Mouse (Mus musculus) hindbrain, embryonic 10.5 days (tissue): Measurements from ENCODE around the gene Prepl. TPM values are rescaled to one million over a fixed set of nuclear protein-coding genes. Genes with fewer than 3 reads are reported as not detected.
A peak's percentile ranks its signal among the peaks of the same experiment; 100 is the strongest.

Experiments
- DNase-seq: peaks from one replicate; pipeline ENCODE4 v3.0.0-alpha.2; 2017; ENCODE audit warnings: low spot score
- H3K27ac ChIP-seq: fragments of 300-500 bp; sonication (generic); 2 replicates; pipeline ENCODE4 v1.5.1; 2016; ENCODE audit warnings: mild to moderate bottlenecking, moderate library complexity
- H3K27me3 ChIP-seq: fragments of 300-500 bp; sonication (generic); 2 replicates; pipeline ENCODE4 v1.6.1; 2016; ENCODE audit warnings: mild to moderate bottlenecking; ENCODE audit not compliant: poor library complexity, insufficient read depth, severe bottlenecking
- H3K36me3 ChIP-seq: fragments of 300-500 bp; sonication (generic); 2 replicates; pipeline ENCODE4 v1.6.1; 2016; ENCODE audit warnings: mild to moderate bottlenecking, moderate library complexity
- H3K4me1 ChIP-seq: fragments of 300-500 bp; sonication (generic); replicated peaks from 2 replicates; pipeline ENCODE4 v1.6.1; 2016; ENCODE audit warnings: mild to moderate bottlenecking
- H3K4me3 ChIP-seq: fragments of 300-500 bp; sonication (generic); 2 replicates; pipeline ENCODE4 v1.5.1; 2016; ENCODE audit warnings: mild to moderate bottlenecking, moderate library complexity
- H3K9me3 ChIP-seq: fragments of 300-500 bp; sonication (generic); 2 replicates; pipeline ENCODE4 v1.6.1; 2016; ENCODE audit warnings: mild to moderate bottlenecking, moderate library complexity
- WGBS: fragments of 180-500 bp; shearing (Covaris S2); methylation state at CpG from one replicate; pipeline ENCODE4 v1.1.7; 2016; 5-methylcytosine and 5-hydroxymethylcytosine counted together
- polyA plus RNA-seq: library from polyadenylated mRNA; unstranded; fragments of >200 nt; fragmentation: Nextera tagmentation; extraction: Ambion mirVana; gene quantifications from 2 replicates; pipeline ENCODE4 v1.2.1, GENCODE M21; 2016

Gene Prepl
- polyA plus RNA-seq: 32.1 and 42.3 TPM in 2 replicates

DNA sequence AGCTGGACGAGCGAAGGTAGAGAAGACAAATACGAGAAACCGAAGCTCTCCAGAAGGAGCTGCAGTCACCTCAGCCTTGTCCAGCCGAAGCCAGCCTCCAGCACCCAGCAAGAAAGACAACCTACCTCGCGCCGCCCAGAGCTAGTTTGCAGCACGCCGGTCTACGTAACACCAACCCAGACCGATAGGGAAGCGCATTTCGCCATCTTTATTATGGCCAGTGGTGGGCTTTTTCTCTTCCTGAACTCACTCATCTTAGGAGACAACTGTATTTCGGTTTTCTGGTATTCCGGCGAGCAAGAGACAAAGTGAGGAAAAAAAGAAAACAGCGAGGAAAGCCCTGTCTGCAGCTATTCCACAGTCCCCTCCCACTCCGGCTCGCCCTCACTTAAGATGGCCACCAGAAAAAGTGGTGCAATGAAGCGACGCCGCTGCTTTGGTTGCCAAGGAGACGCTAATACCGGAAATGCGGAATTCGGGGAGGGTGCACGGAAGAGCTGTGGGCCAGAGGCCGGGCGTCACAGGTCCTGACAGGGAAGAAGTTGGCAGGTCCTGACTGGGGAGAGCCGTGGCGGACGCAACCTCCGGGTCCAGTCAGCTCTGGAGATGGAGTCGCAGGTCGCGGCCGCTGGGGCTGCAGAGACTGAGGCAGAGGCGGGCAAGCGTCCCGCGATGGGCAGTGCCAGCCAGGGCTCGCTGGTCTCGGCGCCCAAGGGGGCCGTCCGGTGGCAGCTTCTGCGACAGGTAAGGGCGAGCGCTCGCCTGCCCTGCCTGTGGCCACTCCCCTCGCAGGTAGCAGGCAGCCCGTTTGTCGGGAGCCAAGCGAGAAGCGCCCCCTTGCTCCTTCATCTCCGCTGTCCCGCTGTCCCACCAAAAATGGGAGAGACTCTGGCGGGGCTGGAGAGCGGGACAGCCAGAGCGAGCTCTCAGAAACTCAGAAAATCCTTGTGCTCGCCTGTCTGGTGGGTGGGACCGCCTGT lies at the start of gene Prepl, which contains the start of gene Camkmt:
Prepl (minus strand) TSS at position 122 of the 980 bp plus-strand sequence.
Camkmt (plus strand) TSS at position 433 of the 980 bp plus-strand sequence.
- H3K36me3 ChIP-seq: no peaks in the 10 kb centered on the region
- H3K27ac ChIP-seq: peak within 1 kb of the TSS; percentile 92
- DNase-seq: peak; percentile 97
- H3K27me3 ChIP-seq: no peaks in the 10 kb centered on the region
- H3K9me3 ChIP-seq: no peaks in the 10 kb centered on the region
- under 1% methylated on average over 63 of the region's 63 CpGs for WGBS
- H3K4me3 ChIP-seq: peak within 1 kb of the TSS; percentile 89
- H3K4me1 ChIP-seq: peaks cover 17% of the 10 kb centered on the region

DNA sequence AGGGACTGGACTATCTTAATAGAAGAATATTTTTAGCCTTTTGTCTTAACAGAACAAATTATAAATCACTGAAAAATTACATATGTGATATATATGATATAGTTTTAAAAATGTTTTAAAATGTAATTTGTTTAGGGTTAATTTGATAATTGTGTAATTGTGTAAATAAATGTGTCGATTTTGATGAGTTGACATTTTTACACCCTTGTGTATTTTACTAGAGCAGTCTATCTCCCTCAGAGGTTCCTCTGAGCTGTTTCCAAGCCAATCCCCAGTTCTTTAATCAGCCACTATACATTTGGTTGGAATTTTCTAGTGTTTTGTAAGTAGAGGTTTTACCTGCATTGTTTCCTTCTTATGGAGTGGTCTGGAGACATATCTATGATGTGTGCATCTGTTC lies 48.4 kb upstream of the Prepl start:
- Histone ChIP-seq H3K4me1 (peaks cover 10% of the 10 kb centered on the region), H3K9me3 (no peaks in the 10 kb centered on the region), H3K27ac (no peak overlapping the region), H3K4me3 (no peak overlapping the region), H3K27me3 (no peaks in the 10 kb centered on the region), H3K36me3 (no peaks in the 10 kb centered on the region)
- 92% methylated on average over 1 of the region's 1 CpGs for WGBS
- no peak for DNase-seq

DNA sequence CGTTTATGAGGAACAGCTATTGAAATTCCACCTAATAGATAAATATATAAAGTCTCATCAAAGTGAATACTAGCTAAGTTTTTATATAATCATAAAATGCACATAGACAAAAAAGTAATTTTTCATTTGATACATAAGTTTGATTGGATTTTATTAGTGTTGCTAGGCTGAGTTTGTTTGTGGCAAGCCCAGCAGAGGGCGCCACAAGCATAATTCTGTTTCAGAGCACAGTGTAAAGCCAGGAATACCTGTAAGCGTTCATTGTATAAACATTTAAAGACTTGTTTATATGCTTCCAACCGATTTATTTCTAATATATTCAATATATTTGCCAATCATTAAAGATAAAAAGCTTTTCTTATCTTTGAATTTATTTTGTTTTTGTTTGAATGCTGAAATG lies 26.6 kb upstream of the Prepl start:
- Histone ChIP-seq H3K27me3 (no peaks in the 10 kb centered on the region), H3K9me3 (no peaks in the 10 kb centered on the region), H3K27ac (no peak overlapping the region), H3K4me3 (no peak overlapping the region), H3K36me3 (no peaks in the 10 kb centered on the region), H3K4me1 (peaks cover 5% of the 10 kb centered on the region; the same call in 1 of the 2 replicates)
- 35% methylated on average over 4 of the region's 4 CpGs for WGBS
- peak; percentile 34 for DNase-seq

DNA sequence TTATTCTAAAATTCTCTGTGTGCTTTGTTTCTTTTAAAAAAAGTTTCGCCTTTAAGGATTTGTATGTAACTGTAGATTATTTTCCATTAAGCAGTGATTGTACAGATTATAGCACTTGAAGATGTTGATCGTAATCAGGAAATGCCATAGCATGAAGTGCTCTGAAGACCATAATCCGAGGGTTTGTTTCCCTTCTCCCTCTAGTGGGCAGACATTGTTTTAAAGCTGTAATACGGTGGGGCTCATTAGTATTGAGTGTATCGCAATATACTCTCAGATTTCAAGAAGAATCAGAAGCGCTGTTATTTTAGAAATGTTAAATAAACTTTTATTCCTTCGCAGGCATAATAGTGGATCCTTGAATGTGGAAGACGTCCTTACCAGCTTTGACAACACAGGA lies 23.4 kb upstream of the Prepl start:
- H3K9me3 ChIP-seq: no peaks in the 10 kb centered on the region
- WGBS: 86% methylated on average over 8 of the region's 8 CpGs
- no peak overlapping the region for H3K27ac ChIP-seq
- H3K36me3 ChIP-seq: no peaks in the 10 kb centered on the region
- no peak overlapping the region for H3K4me3 ChIP-seq
- no peak for DNase-seq
- H3K4me1 ChIP-seq: 0 out of 2 replicates have a peak, but pooled peaks cover 2% of the 10 kb centered on the region
- no peaks in the 10 kb centered on the region for H3K27me3 ChIP-seq

DNA sequence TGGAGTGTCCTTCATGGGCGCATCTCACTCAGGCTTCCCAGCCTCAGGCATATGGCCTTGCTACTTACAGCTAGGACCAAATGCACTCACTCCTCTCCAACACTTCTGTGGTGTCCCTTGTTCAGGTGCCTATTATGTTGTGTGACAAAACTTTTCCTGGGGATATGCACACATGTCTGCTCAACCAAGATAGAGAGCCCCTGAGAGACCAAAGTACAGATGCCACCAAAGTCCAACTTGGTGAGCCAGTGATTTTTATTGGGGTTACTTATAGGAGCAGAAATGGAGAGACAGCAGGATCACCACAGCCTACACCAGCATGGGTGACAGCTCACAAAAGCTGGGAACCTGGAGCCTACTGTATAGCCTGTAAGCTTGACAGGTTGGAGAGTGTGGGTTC lies 20.6 kb upstream of the Prepl start:
- H3K36me3 ChIP-seq: no peaks in the 10 kb centered on the region
- DNase-seq: no peak
- 94% methylated on average over 1 of the region's 1 CpGs for WGBS
- no peak overlapping the region for H3K4me3 ChIP-seq
- no peak overlapping the region for H3K27ac ChIP-seq
- no peaks in the 10 kb centered on the region for H3K4me1 ChIP-seq
- H3K27me3 ChIP-seq: no peaks in the 10 kb centered on the region
- H3K9me3 ChIP-seq: no peaks in the 10 kb centered on the region

DNA sequence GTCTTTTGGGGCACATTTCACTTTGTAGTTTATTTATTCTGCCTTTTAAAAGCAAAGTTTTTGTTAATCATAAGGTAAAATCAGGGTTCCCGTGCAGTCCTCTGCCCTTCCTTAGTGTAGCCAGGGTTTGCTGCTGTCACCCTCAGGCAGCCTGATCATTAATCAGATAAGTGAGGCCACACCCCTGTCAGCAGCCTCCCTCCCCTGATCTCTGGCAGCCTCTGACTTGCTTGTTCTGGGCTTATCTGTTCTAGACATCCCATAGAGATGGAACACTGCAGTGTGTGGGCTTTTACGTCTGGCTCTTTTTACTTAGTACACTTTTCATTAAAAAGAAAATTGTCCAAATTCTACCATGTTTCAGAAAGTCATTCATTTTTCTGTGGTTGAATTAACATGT lies 13.3 kb upstream of the Prepl start:
- WGBS: 62% methylated on average over 2 of the region's 2 CpGs
- Histone ChIP-seq H3K36me3 (peaks cover 22% of the 10 kb centered on the region), H3K4me1 (peaks cover 9% of the 10 kb centered on the region), H3K4me3 (no peak overlapping the region), H3K27ac (no peak overlapping the region), H3K9me3 (peaks cover 11% of the 10 kb centered on the region; the same call in 1 of the 2 replicates), H3K27me3 (peaks cover 7% of the 10 kb centered on the region; the same call in 1 of the 2 replicates)
- DNase-seq: no peak

DNA sequence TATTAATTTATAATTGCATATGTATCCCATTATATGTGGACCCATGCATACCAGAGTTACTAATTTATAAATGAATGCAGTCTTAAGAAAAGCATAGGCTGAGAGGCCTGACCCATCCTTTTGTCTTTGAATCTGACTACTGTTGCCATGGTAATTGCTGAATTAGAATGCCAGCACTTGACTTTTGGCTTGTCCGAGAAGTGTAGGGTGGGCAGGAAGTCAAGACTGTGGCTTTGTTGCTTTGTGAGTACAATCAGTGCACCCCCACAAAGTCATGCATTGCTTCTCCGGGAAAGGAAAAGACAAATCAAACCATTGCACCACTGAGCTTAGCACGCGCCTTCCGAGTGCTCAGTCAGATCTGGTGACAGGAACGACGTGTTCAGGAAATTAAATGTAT lies 11.7 kb upstream of the Prepl start:
- DNase-seq: peak; percentile 42

DNA sequence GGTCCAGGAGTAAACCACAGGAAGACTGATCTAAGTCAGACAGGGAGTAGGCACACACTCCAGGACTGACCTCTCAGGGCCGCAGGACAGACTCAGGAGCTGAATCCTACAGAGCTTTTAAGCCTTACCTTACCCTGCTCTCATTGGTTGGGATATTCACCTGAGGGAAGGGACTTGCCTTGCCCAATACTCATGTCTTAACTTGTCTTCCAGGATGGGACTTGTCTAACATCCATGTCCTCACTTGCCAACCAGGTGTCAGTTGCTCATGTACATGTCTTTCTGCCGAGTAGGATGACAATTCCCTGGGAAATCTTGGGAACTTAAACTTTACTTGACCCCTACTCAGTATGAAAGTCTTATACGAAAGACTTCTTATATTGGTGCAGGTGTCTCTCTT lies 10.2 kb upstream of the Prepl start:
- WGBS: 93% methylated on average over 3 of the region's 3 CpGs
- H3K4me3 ChIP-seq: no peak overlapping the region
- H3K36me3 ChIP-seq: peaks cover 40% of the 10 kb centered on the region
- H3K27me3 ChIP-seq: peaks cover 7% of the 10 kb centered on the region; the same call in 1 of the 2 replicates
- H3K4me1 ChIP-seq: peaks cover 9% of the 10 kb centered on the region
- H3K27ac ChIP-seq: no peak overlapping the region
- DNase-seq: no peak
- H3K9me3 ChIP-seq: peaks cover 16% of the 10 kb centered on the region; the same call in 1 of the 2 replicates

More for the DNA sequence above, 11.7 kb upstream of the Prepl start:
- peaks cover 16% of the 10 kb centered on the region; the same call in 1 of the 2 replicates for H3K9me3 ChIP-seq
- peaks cover 37% of the 10 kb centered on the region for H3K36me3 ChIP-seq
- peaks cover 9% of the 10 kb centered on the region for H3K4me1 ChIP-seq
- no peak overlapping the region for H3K4me3 ChIP-seq
- H3K27me3 ChIP-seq: peaks cover 7% of the 10 kb centered on the region; the same call in 1 of the 2 replicates
- WGBS: 53% methylated on average over 7 of the region's 7 CpGs
- no peak overlapping the region for H3K27ac ChIP-seq

DNA sequence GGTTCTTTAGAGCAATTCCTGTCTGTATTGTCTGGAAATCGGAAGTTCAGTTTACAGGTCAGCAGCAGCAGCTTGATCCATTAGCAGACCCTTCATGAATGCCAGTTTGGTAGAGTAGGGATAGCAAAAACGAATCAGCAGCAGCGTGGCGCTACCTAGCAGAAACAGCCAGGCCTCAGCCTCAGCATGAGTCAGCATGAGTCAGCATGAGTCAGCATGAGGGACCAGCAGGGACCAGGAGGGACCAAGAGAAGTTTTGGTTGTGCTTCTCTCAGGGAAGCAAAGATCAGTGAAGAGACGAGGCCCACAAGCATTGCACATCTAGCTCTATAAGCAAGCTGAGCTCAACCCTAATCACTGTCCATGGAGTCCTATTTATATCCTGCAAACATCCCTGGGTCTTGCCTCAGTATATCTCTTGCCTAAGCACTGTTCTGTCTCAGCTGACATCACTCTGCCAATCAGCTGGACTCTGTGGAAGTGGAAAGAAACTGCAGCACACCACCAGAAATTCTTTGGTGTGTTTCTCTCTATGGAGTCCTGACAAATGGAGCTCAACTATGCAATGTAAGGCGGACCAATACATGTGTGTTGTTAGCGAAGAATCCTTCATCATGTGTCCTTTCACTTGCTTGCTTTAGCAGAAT lies 8.8 kb upstream of the Prepl start:
- 91% methylated on average over 7 of the region's 7 CpGs for WGBS
- no peak overlapping the region for H3K4me3 ChIP-seq
- peaks cover 16% of the 10 kb centered on the region; the same call in 1 of the 2 replicates for H3K9me3 ChIP-seq
- H3K36me3 ChIP-seq: peaks cover 40% of the 10 kb centered on the region
- DNase-seq: no peak
- peaks cover 7% of the 10 kb centered on the region; the same call in 1 of the 2 replicates for H3K27me3 ChIP-seq
- peaks cover 9% of the 10 kb centered on the region for H3K4me1 ChIP-seq
- no peak overlapping the region for H3K27ac ChIP-seq

DNA sequence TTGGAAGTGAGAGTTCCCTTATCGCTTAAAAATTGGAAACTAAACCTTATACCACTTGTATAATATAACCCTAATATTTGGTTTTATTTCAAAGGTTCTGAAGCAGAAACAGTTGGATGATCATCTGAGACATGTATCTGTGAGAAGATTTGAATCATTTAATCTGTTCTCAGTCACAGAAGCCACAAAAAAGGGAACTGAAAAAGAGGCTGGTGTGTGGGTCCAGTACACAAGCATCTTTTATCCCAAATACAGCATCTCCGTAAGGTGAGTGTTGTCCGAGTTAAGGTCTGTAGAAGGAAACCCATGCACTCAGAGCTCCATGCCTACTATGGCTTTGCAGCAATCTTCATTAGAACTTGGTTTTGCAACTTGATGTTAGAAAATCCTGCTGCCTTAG lies 6.4 kb upstream of the Prepl start:
- H3K4me1 ChIP-seq: peaks cover 4% of the 10 kb centered on the region
- no peak overlapping the region for H3K4me3 ChIP-seq
- H3K27ac ChIP-seq: no peak overlapping the region
- H3K9me3 ChIP-seq: peaks cover 16% of the 10 kb centered on the region; the same call in 1 of the 2 replicates
- H3K36me3 ChIP-seq: peaks cover 40% of the 10 kb centered on the region
- WGBS: 95% methylated on average over 3 of the region's 3 CpGs
- DNase-seq: no peak
- H3K27me3 ChIP-seq: peaks cover 7% of the 10 kb centered on the region; the same call in 1 of the 2 replicates

DNA sequence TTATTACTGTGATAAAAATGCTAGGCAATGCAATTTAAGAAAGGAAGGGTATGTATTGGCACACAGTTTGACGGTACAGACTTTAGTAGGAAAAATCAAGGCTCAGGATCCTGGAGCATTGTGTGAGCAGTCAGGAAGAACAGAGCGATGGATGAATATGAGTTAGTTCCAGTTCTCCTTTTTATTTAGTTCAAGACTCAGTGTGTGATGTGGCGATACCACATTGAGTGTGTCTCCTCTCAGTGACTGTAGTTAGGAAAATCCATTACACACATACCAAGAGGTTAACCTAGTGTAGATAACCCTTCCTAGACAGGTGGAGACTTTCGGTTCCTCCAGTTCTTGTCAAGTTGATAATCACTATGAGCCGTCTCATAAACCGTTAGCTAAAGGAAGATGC lies 1.7 kb upstream of the Prepl start:
- DNase-seq: no peak
- no peaks in the 10 kb centered on the region for H3K27me3 ChIP-seq
- 0 out of 2 replicates have a peak, but pooled peaks cover 4% of the 10 kb centered on the region for H3K36me3 ChIP-seq
- H3K4me1 ChIP-seq: peaks cover 17% of the 10 kb centered on the region
- WGBS: 94% methylated on average over 6 of the region's 6 CpGs
- no peak overlapping the region for H3K27ac ChIP-seq
- H3K9me3 ChIP-seq: no peaks in the 10 kb centered on the region
- peak overlapping the region; percentile 89 for H3K4me3 ChIP-seq

DNA sequence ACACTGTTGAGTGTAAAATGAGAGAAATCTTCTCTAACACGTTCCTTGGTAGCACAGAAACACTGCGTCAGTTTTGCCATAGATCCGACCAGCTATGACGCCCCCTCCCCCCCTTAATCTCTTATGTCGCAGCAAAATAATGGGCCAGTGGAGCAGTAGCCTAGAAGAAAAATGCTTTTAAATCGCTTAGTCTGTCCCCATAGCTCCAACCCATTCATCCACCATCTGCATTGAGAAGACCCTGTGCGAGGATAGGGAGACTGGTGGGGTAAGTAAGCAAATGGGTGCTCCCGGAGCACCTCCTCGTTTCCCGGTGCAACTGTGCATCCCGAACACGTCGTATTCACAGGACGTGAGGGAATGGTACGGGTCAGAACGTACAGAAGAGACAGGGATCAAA lies 420 bp downstream of the Prepl start:
- Histone ChIP-seq H3K4me1 (peaks cover 17% of the 10 kb centered on the region), H3K4me3 (peak overlapping the region; percentile 89), H3K9me3 (no peaks in the 10 kb centered on the region), H3K36me3 (no peaks in the 10 kb centered on the region), H3K27ac (peak overlapping the region; percentile 92), H3K27me3 (no peaks in the 10 kb centered on the region)
- WGBS: 1% methylated on average over 16 of the region's 16 CpGs
- no peak for DNase-seq
